Mouse (Mus musculus): ENCODE measurements around the gene Slc16a12.

DNA sequence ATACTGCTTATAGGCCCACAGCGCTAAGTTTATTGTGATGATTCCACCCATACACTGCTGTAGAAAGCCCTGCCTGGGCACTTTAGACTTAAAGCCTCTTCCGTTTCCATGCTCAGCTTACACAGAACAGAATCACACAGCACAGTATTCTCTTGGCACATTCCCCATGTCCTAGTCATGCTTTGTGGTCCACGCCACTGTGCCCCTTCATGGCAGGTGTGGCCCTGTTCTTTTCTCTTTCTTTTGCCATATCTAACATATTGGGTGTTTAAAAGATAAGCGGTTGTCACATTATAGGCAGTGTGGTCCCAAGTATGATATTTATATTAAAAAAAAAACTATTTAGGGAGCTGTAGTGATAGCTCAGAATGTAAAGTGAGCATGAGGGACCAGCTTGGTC lies 16.5 kb downstream of the Slc16a12 start:
- TF ChIP-seq CTCF (IDR thresholded peaks at IDR 0.05; ENCODE audit: control insufficient read depth, insufficient read depth, insufficient replicate concordance, low read depth, low read length) (no peak), POLR2A (IDR thresholded peaks at IDR 0.05; ENCODE audit: control insufficient read depth, low read depth, low read length) (no peak)
